Mouse (Mus musculus) c-Kit-positive CD71-positive TER-119-negative erythroid progenitor cells, embryonic 14.5 days (primary cell): ENCODE measurements at regions not wholly inside any gene's neighbourhood (a gene's known extent, or its start where the extent isn't known, plus 50 kb on each side); places are given as distances from the start of the nearest gene placed in this dataset.

Experiments used
- DNase-seq: peaks from one replicate; pipeline ENCODE4 v3.0.0-alpha.2; 2013; ENCODE audit warnings: low read depth

- no peak for DNase-seq
Measured at GRCm38 (mm10) chr12:98043436-98043835, 215.8 kb downstream of the Galc start.

GRCm38 (mm10) chr12:98039677-98040076, 219.6 kb downstream of the Galc start:
- DNase-seq = no peak

GRCm38 (mm10) chr12:98023655-98024054, 235.6 kb downstream of the Galc start:
- no peak for DNase-seq

- no peak for DNase-seq
Measured at GRCm38 (mm10) chr12:98014607-98015278, 244.5 kb downstream of the Galc start.

GRCm38 (mm10) chr12:98009175-98009574, 250.1 kb downstream of the Galc start:
- DNase-seq = no peak

- DNase-seq = no peak
Measured at GRCm38 (mm10) chr12:98005671-98006469, 253.4 kb downstream of the Galc start.

- no peak for DNase-seq
Measured at GRCm38 (mm10) chr12:98002217-98002616, 257.0 kb downstream of the Galc start.

GRCm38 (mm10) chr12:97994884-97995283, 264.4 kb downstream of the Galc start:
- DNase-seq = no peak

GRCm38 (mm10) chr12:97993937-97994336, 265.3 kb downstream of the Galc start:
- no peak for DNase-seq

GRCm38 (mm10) chr12:97983390-97983789, 275.9 kb downstream of the Galc start:
- DNase-seq = no peak

- no peak for DNase-seq
Measured at GRCm38 (mm10) chr12:97978668-97979067, 280.6 kb downstream of the Galc start.

GRCm38 (mm10) chr12:97978178-97978651, 281.0 kb downstream of the Galc start:
- DNase-seq = no peak

GRCm38 (mm10) chr12:97977633-97978032, 281.6 kb downstream of the Galc start:
- no peak for DNase-seq

GRCm38 (mm10) chr12:97973909-97974510, 285.2 kb downstream of the Galc start:
- no peak for DNase-seq

GRCm38 (mm10) chr12:97957201-97957600, 302.1 kb downstream of the Galc start:
- DNase-seq = no peak

GRCm38 (mm10) chr12:97953336-97953735, 305.9 kb downstream of the Galc start:
- DNase-seq = no peak

GRCm38 (mm10) chr12:97952204-97952603, 307.1 kb downstream of the Galc start:
- DNase-seq = no peak

- no peak for DNase-seq
Measured at GRCm38 (mm10) chr12:97950072-97950471, 309.2 kb downstream of the Galc start.

- no peak for DNase-seq
Measured at GRCm38 (mm10) chr12:97947421-97947820, 311.8 kb downstream of the Galc start.

GRCm38 (mm10) chr12:97938361-97938760, 320.9 kb downstream of the Galc start:
- no peak for DNase-seq

GRCm38 (mm10) chr12:97929877-97930276, 329.4 kb downstream of the Galc start:
- DNase-seq = no peak

GRCm38 (mm10) chr12:97927036-97927435, 332.2 kb downstream of the Galc start:
- no peak for DNase-seq
